Mouse (Mus musculus) lung, postnatal 0 days (tissue): ENCODE results near the gene Grk5.

ENCODE experiments used
- CTCF ChIP-seq: IDR thresholded peaks from 2 replicates; pipeline ENCODE4 v1.5.1; 2016; ENCODE audit warnings: antibody characterized with exemption, mild to moderate bottlenecking
- EP300 ChIP-seq: IDR thresholded peaks from 2 replicates; pipeline ENCODE4 v1.6.1; 2016; ENCODE audit warnings: antibody characterized with exemption, mild to moderate bottlenecking, control low read depth

- TF ChIP-seq CTCF: no peak
- no peak for TF ChIP-seq EP300
These were observed 251.0 kb downstream of the Grk5 start, which contains the start of gene Zfp950 for GRCm38 (mm10) chr19:61140342-61141206.
